Mouse (Mus musculus) kidney, postnatal 36 days (tissue): ENCODE measurements around the gene Srbd1.
A peak's percentile ranks its signal among the peaks of the same experiment; 100 is the strongest.

Experiments
- DNase-seq, 2 experiments: peaks; one replicate each; pipeline ENCODE4 v3.0.0; 2021 to 2022; ENCODE audit warnings: mixed read lengths in 2 of 2

Gene Srbd1

GRCm38 (mm10) chr17:85978876-85979275 lies 166.1 kb downstream of the Srbd1 start:
- peak in 1 of 2 experiments; percentile 6 for DNase-seq

- DNase-seq: no peak
These were observed 169.9 kb downstream of the Srbd1 start for GRCm38 (mm10) chr17:85975077-85975476.

DNA sequence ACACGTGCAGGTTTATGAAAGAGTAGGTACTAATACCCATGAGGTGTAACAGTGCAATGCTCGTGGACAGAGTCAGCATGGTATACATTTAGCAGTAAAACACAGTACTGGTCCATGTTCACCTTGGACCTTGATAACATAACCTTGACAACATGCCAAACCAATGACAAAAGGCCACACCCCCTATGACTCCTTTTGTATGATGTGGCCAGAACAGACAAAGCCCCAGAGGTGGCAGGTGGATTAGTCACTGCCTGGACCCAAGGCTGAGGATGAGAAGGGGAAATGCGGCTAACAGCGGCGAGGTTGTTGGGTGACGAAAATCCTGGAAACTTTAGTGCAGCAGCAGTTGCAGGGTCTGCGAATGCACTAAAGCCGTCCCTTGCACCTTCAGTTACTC lies 170.4 kb downstream of the Srbd1 start:
- no peak for DNase-seq

DNA sequence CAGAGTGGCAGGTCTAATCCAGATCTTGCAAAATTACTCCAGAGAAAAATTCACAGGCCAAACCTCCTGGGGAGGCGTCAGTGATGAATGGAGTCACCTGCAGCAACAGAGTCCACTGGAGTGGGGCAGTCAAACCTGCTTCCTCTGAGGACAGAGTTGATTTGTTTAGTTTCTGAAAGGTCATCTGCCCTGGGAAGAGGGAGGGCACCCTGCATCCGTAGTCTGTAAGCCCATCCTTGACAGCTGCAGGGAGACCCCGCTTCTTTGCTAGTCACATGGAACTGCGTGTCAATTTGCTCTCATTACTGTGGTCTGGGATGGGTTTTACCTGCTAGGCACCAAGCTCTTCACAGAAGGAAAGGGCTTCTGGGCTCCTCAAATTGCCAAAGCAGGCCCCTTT lies 173.9 kb downstream of the Srbd1 start:
- DNase-seq: no peak

DNA sequence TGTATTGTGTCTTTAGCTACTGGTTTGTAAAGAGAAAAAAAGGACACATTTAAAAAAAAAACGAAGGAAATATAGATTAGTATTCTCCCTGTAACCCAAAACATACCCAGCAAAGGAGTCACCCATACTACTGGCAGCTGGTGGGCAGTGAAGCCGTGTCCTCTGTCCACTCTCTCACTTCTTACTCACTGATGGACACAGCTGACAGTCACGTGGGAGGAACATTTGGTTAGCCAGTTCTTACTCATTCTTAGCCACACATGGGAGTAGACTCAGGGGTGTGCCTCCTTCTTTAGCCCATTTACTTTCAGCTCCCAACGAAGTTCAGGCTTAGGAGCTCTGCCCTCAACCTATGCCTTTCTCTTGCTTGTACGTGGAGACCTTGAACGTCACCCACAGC lies 183.3 kb downstream of the Srbd1 start:
- no peak for DNase-seq

DNA sequence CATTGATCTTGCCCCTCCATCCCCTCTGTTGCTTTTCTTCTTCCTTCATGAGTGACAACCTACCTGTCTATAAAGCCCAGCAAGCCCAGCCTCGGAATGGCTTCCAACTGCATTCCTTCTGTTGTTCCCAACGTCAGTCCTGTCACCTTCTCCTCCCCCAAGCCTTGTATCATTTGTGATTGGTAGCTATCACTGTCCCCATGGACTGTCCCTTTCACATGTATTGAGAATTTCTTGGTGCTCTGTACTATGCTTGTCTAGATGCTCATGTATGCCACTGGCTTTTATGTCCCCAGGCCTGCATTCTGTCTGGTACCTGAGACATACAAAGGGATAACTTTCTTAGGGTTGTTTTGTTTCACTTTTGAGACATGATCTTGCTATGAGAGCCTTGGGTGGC lies 193.2 kb downstream of the Srbd1 start:
- no peak for DNase-seq

- no peak for DNase-seq
These were observed 195.0 kb downstream of the Srbd1 start for GRCm38 (mm10) chr17:85949919-85950505.

GRCm38 (mm10) chr17:85948911-85949909 lies 195.8 kb downstream of the Srbd1 start:
- peak in 1 of 2 experiments; percentile 19 for DNase-seq

DNA sequence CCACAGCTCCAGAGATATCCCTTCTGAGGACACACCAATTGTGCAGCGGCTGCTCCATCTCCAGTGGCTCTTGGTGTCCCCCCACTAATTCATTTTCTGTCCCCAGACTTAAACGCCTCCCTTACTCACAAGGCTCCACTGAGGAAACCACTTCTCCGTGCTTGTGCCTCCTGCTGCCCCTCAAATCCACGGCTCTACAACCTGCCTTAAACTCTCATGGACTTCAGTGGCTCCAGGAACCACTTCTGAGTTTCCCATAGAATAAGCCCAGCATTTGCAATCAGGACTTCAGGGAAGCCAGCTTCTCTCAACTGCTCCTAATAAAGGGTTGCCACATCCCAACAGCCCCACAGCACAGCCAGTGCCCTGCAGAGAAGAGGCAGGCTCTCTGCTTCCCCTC lies 200.2 kb downstream of the Srbd1 start:
- no peak for DNase-seq

GRCm38 (mm10) chr17:85943994-85944640 lies 200.9 kb downstream of the Srbd1 start:
- no peak for DNase-seq

DNA sequence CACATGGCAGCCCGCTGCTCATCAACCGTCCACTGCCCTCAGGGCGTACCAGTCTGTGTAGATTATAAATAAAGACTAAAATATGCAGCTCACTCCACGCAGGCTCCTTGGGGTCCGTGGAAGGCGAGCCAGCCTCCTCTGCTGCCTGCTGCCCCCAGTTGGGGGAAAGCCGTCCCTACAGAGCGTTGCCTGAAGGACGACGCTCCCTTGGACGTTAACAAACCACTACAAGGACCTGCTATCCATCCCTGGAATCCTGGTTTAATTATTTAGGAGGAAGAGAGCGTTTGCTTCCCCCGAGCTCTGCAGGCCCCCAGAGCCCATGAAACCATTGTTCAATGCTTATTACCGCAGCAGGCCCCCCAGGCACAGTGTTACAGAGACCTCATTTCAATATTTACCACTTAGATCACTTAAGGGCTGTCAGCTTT lies 201.4 kb downstream of the Srbd1 start:
- no peak for DNase-seq

DNA sequence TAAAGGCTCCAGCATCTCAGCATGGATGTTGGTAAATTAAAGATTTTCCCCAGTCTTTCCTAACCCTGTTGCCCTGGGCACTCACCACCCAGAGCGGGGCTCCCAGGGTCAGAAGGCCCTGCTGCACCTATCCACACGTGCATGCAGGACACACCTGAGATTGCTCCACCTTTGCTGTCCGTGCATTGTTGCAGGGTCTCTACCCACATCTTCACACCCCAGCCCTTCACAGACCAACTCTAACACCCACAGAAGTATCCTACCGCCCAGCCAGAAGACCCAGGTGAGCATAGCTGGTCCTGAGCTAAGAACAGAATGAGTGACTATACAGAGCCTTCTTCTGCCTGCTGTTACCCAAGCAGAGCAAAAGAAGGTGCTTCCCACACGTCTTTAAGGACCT lies 201.9 kb downstream of the Srbd1 start:
- no peak for DNase-seq

- DNase-seq: no peak
These were observed 202.9 kb downstream of the Srbd1 start for GRCm38 (mm10) chr17:85942123-85942522.

DNA sequence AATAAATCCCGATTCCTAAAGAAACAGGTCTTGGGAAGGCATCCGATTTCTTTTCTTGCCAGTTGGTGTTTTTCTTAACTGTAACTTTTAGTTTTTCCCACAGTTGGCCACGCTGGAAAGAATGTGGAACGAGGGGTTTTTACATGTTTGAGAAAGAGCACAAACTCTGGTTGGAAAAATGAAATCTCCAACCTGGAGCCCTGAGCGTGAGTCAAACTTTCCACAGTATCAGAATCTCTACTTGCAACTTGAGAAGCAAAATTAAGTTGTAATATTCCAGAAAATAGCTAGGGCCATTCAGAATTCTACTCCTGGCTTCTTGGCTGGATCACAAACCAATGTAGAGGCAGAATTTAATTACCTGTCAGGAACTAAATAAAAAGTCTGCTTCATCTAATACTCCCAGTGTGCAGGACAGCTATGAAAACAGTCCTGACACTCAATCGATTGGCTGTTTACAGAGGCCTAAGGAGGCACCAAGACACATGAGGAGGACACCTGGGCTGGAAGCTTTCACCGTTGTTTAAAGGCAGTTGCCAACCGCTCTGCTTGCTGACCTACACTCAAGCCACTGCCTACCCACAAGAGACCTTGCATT lies 203.7 kb downstream of the Srbd1 start:
- DNase-seq: no peak

GRCm38 (mm10) chr17:85937131-85937530 lies 207.8 kb downstream of the Srbd1 start:
- DNase-seq: no peak

GRCm38 (mm10) chr17:85935268-85935667 lies 209.7 kb downstream of the Srbd1 start:
- no peak for DNase-seq
